Mouse (Mus musculus) midbrain, embryonic 12.5 days (tissue): ENCODE results near the gene Csnk1g2. TPM values are rescaled to one million over a fixed set of nuclear protein-coding genes. Genes with fewer than 3 reads are reported as not detected.
A peak's percentile ranks its signal among the peaks of the same experiment; 100 is the strongest.
"Not testable (repeated sequence)": the region's sequence is repeated elsewhere in the genome, so short reads cannot be mapped to it uniquely, and the experiment has no call there.

Source experiments
- ATAC-seq: fragments of 200-750 bp; cut with Nextera tagmentation; 2 replicates; pipeline ENCODE4 v1.8.0; 2017; ENCODE audit warnings: low read depth, moderate TSS enrichment, moderate library complexity; ENCODE audit not compliant: low FRiP score
- H3K27ac ChIP-seq: fragments of 300-500 bp; sonication (generic); replicated peaks from 2 replicates; pipeline ENCODE4 v1.5.1; 2016; ENCODE audit warnings: mild to moderate bottlenecking
- H3K27me3 ChIP-seq: fragments of 300-500 bp; sonication (generic); 2 replicates; pipeline ENCODE4 v1.6.1; 2016; ENCODE audit warnings: mild to moderate bottlenecking
- H3K36me3 ChIP-seq: fragments of 300-500 bp; sonication (generic); 2 replicates; pipeline ENCODE4 v1.6.1; 2016
- H3K4me1 ChIP-seq: fragments of 300-500 bp; sonication (generic); 2 replicates; pipeline ENCODE4 v1.6.1; 2016
- H3K4me2 ChIP-seq: fragments of 300-500 bp; sonication (generic); replicated peaks from 2 replicates; pipeline ENCODE4 v1.6.1; 2016; ENCODE audit warnings: mild to moderate bottlenecking, moderate library complexity
- H3K4me3 ChIP-seq: fragments of 300-500 bp; sonication (generic); 2 replicates; pipeline ENCODE4 v1.5.1; 2016; ENCODE audit warnings: mild to moderate bottlenecking
- H3K9ac ChIP-seq: fragments of 300-500 bp; sonication (generic); replicated peaks from 2 replicates; pipeline ENCODE4 v1.6.1; 2016; ENCODE audit warnings: mild to moderate bottlenecking, moderate library complexity
- H3K9me3 ChIP-seq: fragments of 300-500 bp; sonication (generic); 2 replicates; pipeline ENCODE4 v1.6.1; 2016; ENCODE audit warnings: mild to moderate bottlenecking
- WGBS: fragments of 180-500 bp; shearing (Covaris S2); methylation state at CpG from one replicate; pipeline ENCODE4 v1.1.7; 2016; 5-methylcytosine and 5-hydroxymethylcytosine counted together
- polyA plus RNA-seq: library from polyadenylated mRNA; unstranded; fragments of >200 nt; fragmentation: Nextera tagmentation; extraction: Ambion mirVana; gene quantifications from 2 replicates; pipeline ENCODE4 v1.2.1, GENCODE M21; 2016

Gene Csnk1g2
- polyA plus RNA-seq, 1 experiment from 2014 or later = 180 TPM

GRCm38 (mm10) chr10:80649910-80650309 is 27.3 kb downstream of the Csnk1g2 start:
- H3K36me3 ChIP-seq = peaks cover 33% of the 10 kb centered on the region
- not testable (repeated sequence) for H3K9ac ChIP-seq, H3K4me1 ChIP-seq, H3K27me3 ChIP-seq, ATAC-seq, H3K27ac ChIP-seq, H3K4me3 ChIP-seq, H3K4me2 ChIP-seq, H3K9me3 ChIP-seq
- 89% methylated on average over 6 of the region's 6 CpGs for WGBS

GRCm38 (mm10) chr10:80650392-80650791 is 27.8 kb downstream of the Csnk1g2 start:
- H3K27me3 ChIP-seq = no peaks in the 10 kb centered on the region
- peaks cover 28% of the 10 kb centered on the region for H3K36me3 ChIP-seq
- H3K4me1 ChIP-seq = peaks cover 14% of the 10 kb centered on the region
- no peak overlapping the region for H3K4me2 ChIP-seq
- WGBS = 95% methylated on average over 10 of the region's 10 CpGs
- H3K9ac ChIP-seq = no peak overlapping the region
- H3K4me3 ChIP-seq = no peak overlapping the region
- H3K9me3 ChIP-seq = no peaks in the 10 kb centered on the region
- no peak for ATAC-seq
- H3K27ac ChIP-seq = no peak overlapping the region

GRCm38 (mm10) chr10:80653156-80653720 is 30.6 kb downstream of the Csnk1g2 start:
- no peak overlapping the region for H3K4me3 ChIP-seq
- H3K9ac ChIP-seq = no peak overlapping the region
- peaks cover under 1% of the 10 kb centered on the region for H3K36me3 ChIP-seq
- 95% methylated on average over 6 of the region's 6 CpGs for WGBS
- no peaks in the 10 kb centered on the region for H3K27me3 ChIP-seq
- no peak overlapping the region for H3K4me2 ChIP-seq
- no peak overlapping the region for H3K27ac ChIP-seq
- H3K9me3 ChIP-seq = no peaks in the 10 kb centered on the region
- ATAC-seq = no peak
- H3K4me1 ChIP-seq = peaks cover 22% of the 10 kb centered on the region

- H3K4me1 ChIP-seq = peaks cover 27% of the 10 kb centered on the region
- H3K9ac ChIP-seq = peak overlapping the region; percentile 97; the same call in 1 of the 2 replicates
- whole genome bisulfite sequencing = 91% methylated on average over 6 of the region's 6 CpGs
- peak overlapping the region; percentile 92 for H3K4me2 ChIP-seq
- no peaks in the 10 kb centered on the region for H3K36me3 ChIP-seq
- ATAC-seq = no peak
- H3K4me3 ChIP-seq = peak overlapping the region; percentile 96; the same call in 1 of the 2 replicates
- no peaks in the 10 kb centered on the region for H3K9me3 ChIP-seq
- no peak overlapping the region for H3K27ac ChIP-seq
- H3K27me3 ChIP-seq = no peaks in the 10 kb centered on the region
These were observed 32.2 kb downstream of the Csnk1g2 start for GRCm38 (mm10) chr10:80654866-80655265.

- Histone ChIP-seq H3K27me3 (no peaks in the 10 kb centered on the region), H3K9ac (peak overlapping the region; percentile 97), H3K36me3 (no peaks in the 10 kb centered on the region), H3K4me3 (peak overlapping the region; percentile 96), H3K27ac (peak overlapping the region; percentile 88), H3K4me1 (peaks cover 27% of the 10 kb centered on the region), H3K9me3 (no peaks in the 10 kb centered on the region), H3K4me2 (peak overlapping the region; percentile 92)
- peak; percentile 54; the same call in 1 of the 2 replicates for ATAC-seq
- WGBS = under 1% methylated on average over 11 of the region's 12 CpGs
These were observed 32.9 kb downstream of the Csnk1g2 start for GRCm38 (mm10) chr10:80655406-80656129.

- peak overlapping the region; percentile 97 for H3K9ac ChIP-seq
- no peaks in the 10 kb centered on the region for H3K27me3 ChIP-seq
- peak overlapping the region; percentile 96 for H3K4me3 ChIP-seq
- no peaks in the 10 kb centered on the region for H3K9me3 ChIP-seq
- under 1% methylated on average over 61 of the region's 72 CpGs for WGBS
- peaks cover 27% of the 10 kb centered on the region for H3K4me1 ChIP-seq
- peak; percentile 88 for ATAC-seq
- no peaks in the 10 kb centered on the region for H3K36me3 ChIP-seq
- peak overlapping the region; percentile 92 for H3K4me2 ChIP-seq
- H3K27ac ChIP-seq = peak overlapping the region; percentile 88
These were observed 33.7 kb downstream of the Csnk1g2 start for GRCm38 (mm10) chr10:80656130-80656862.

- peak; percentile 42 for ATAC-seq
- WGBS = 21% methylated on average over 15 of the region's 15 CpGs
These were observed 34.4 kb downstream of the Csnk1g2 start, which contains the start of gene Btbd2 for GRCm38 (mm10) chr10:80656863-80657623. Btbd2 (minus strand) TSS chr10:80657071.

GRCm38 (mm10) chr10:80658194-80658840 is 35.7 kb downstream of the Csnk1g2 start:
- Histone ChIP-seq H3K4me2 (no peak overlapping the region), H3K27ac (no peak overlapping the region), H3K36me3 (no peaks in the 10 kb centered on the region), H3K9ac (no peak overlapping the region), H3K4me3 (no peak overlapping the region), H3K9me3 (no peaks in the 10 kb centered on the region), H3K4me1 (peaks cover 27% of the 10 kb centered on the region), H3K27me3 (no peaks in the 10 kb centered on the region)
- ATAC-seq = no peak
- 89% methylated on average over 14 of the region's 14 CpGs for WGBS

More at GRCm38 (mm10) chr10:80656863-80657623, 34.4 kb downstream of the Csnk1g2 start, which contains the start of gene Btbd2:
- Histone ChIP-seq H3K4me1 (peaks cover 27% of the 10 kb centered on the region), H3K36me3 (no peaks in the 10 kb centered on the region), H3K27ac (peak within 1 kb of the TSS; percentile 88), H3K27me3 (no peaks in the 10 kb centered on the region), H3K9ac (peak within 1 kb of the TSS; percentile 97), H3K9me3 (no peaks in the 10 kb centered on the region), H3K4me2 (peak within 1 kb of the TSS; percentile 92), H3K4me3 (peak within 1 kb of the TSS; percentile 96)

GRCm38 (mm10) chr10:80658841-80659202 is 36.2 kb downstream of the Csnk1g2 start:
- H3K4me2 ChIP-seq = no peak overlapping the region
- no peaks in the 10 kb centered on the region for H3K9me3 ChIP-seq
- no peak overlapping the region for H3K9ac ChIP-seq
- H3K36me3 ChIP-seq = no peaks in the 10 kb centered on the region
- WGBS = 80% methylated on average over 4 of the region's 4 CpGs
- H3K4me3 ChIP-seq = no peak overlapping the region
- peaks cover 27% of the 10 kb centered on the region for H3K4me1 ChIP-seq
- H3K27ac ChIP-seq = 0 out of 2 replicates have a peak overlapping the region, but pooled peaks have one; percentile 22
- H3K27me3 ChIP-seq = no peaks in the 10 kb centered on the region
- ATAC-seq = no peak

GRCm38 (mm10) chr10:80659213-80659612 is 36.6 kb downstream of the Csnk1g2 start:
- H3K9me3 ChIP-seq = no peaks in the 10 kb centered on the region
- 16% methylated on average over 10 of the region's 10 CpGs for WGBS
- H3K27ac ChIP-seq = 0 out of 2 replicates have a peak overlapping the region, but pooled peaks have one; percentile 22
- no peaks in the 10 kb centered on the region for H3K27me3 ChIP-seq
- H3K4me3 ChIP-seq = no peak overlapping the region
- no peak overlapping the region for H3K9ac ChIP-seq
- H3K36me3 ChIP-seq = no peaks in the 10 kb centered on the region
- H3K4me2 ChIP-seq = peak overlapping the region; percentile 25; the same call in 1 of the 2 replicates
- no peak for ATAC-seq
- H3K4me1 ChIP-seq = peaks cover 25% of the 10 kb centered on the region

- Histone ChIP-seq H3K36me3 (peaks cover 9% of the 10 kb centered on the region), H3K4me2 (no peak overlapping the region), H3K9ac (no peak overlapping the region), H3K4me1 (peaks cover 8% of the 10 kb centered on the region; the same call in 1 of the 2 replicates), H3K27me3 (no peaks in the 10 kb centered on the region), H3K27ac (no peak overlapping the region), H3K9me3 (no peaks in the 10 kb centered on the region), H3K4me3 (no peak overlapping the region)
- 33% methylated on average over 5 of the region's 5 CpGs for WGBS
- no peak for ATAC-seq
These were observed 38.5 kb downstream of the Csnk1g2 start for GRCm38 (mm10) chr10:80661149-80661548.
